Mouse (Mus musculus) bone marrow macrophage, adult 2 months (primary cell): ENCODE measurements around the gene Nphp1.

Experiments used
- CTCF ChIP-seq: IDR thresholded peaks from 2 replicates; pipeline ENCODE4 v1.5.1; 2012; ENCODE audit warnings: low read depth, mild to moderate bottlenecking, low read length, moderate library complexity
- POLR2A ChIP-seq: IDR thresholded peaks from 2 replicates; pipeline ENCODE4 v1.6.1; 2012; ENCODE audit warnings: mild to moderate bottlenecking, low read depth, low read length, borderline replicate concordance

- TF ChIP-seq POLR2A = no peak
- no peak for TF ChIP-seq CTCF
Observed at GRCm38 (mm10) chr2:127729671-127730070, 59.0 kb downstream of the Nphp1 start, which contains the start of gene Mall.
